Mouse (Mus musculus): ENCODE data around the gene Tctn1. TPM values are rescaled to one million over a fixed set of nuclear protein-coding genes. Genes with fewer than 3 reads are reported as not detected.

Tctn1 gene
- total RNA-seq, 2 experiments from 2014 or later, result 2.5 to 7.6 TPM

DNA sequence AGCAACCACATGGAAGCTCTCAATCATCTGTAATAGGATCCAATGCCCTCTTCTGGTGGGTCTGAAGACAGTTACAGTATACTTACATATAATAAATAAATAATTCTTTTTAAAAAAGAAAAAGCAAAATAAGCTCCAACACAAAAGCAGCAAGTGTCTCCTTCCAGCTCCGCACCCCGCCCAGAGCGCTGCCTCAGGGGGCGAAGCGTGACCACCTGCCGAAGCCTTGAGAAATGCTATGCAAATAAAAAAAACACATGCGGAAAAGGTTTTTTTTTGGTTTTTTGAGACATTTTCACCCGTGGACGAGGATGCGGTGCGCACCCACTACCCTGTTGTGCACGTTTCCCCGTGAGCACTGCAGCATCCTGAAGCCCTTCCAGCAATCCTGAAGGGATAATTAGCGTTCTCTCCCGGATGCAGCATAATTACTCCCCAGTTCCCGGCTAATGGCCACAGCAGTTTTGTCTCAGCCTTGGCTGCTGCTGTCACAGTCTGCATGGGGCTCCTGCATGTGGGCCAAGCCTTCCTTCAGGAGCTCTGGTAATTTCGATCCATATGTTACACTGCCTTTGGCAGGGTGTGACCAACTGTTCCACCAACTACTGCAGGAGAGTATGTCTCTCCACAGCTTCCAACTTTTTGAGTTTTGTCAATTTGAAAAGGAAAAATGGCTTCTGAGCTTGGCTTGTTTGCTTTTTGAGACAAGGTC lies 12.2 kb downstream of the Tctn1 start:
- ATAC-seq (replicated peaks; ENCODE audit: low FRiP score, low TSS enrichment, poor library complexity, severe bottlenecking), result no peak

DNA sequence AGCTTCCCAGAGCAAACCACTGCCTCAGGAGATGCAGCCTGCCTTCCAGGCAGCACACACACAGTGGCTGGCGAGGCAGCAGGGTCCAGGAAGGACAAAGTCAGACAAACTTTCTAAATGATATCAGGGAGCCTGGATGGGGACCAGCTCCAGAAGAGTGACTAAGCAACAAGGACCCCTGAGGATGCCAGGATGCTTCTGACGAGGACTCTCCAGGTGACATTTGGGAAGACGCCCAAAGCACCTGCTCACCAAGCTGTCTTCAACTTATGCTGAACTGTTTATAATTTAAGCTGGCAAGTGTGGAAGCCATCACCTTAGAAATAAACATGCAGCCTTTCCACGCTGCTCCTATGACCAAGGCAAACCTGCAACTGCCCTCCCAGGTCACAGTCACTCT lies 15.0 kb downstream of the Tctn1 start:
- ATAC-seq (replicated peaks; ENCODE audit: low FRiP score, low TSS enrichment, poor library complexity, severe bottlenecking), result no peak

DNA sequence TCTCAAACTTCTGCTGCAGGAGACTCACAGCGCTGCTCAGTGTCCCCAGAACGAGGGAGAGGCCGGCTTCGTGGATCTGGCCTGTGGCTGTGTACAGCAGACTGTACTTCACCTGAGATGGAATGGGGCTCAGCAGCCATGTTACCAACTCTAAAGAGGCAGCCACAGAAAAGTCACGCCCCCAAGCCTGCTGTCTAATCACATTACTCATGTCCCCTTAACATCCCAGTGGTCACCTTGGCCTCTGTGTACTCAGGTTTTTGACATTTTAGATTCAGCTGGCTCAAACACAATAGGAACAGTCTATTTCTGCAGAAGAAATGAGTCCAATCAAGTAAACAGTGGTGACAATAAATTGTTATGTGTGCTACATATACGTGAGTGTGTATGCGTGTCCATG lies 16.3 kb downstream of the Tctn1 start:
- no peak for ATAC-seq (replicated peaks; ENCODE audit: low FRiP score, low TSS enrichment, poor library complexity, severe bottlenecking)

DNA sequence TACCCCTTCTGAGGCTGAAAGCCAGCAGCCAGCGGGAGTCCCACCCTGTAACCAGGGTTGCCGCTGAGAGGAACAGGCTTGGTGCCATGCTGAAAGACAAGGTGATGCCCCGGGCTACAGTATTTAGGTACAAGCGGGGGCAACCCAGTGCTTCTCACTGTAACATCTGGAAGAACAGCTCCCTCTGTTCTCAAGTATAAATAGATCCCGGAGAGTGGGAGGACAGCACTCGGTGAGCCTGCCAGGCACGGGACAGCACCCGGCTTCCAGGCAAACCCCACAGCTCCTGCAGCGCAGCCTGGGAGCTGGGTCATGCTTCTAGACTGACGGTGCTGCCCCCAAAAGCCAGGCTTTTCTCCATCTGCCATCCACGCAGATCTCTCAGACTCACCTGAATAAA lies 16.7 kb downstream of the Tctn1 start:
- no peak for ATAC-seq (replicated peaks; ENCODE audit: low FRiP score, low TSS enrichment, poor library complexity, severe bottlenecking)

DNA sequence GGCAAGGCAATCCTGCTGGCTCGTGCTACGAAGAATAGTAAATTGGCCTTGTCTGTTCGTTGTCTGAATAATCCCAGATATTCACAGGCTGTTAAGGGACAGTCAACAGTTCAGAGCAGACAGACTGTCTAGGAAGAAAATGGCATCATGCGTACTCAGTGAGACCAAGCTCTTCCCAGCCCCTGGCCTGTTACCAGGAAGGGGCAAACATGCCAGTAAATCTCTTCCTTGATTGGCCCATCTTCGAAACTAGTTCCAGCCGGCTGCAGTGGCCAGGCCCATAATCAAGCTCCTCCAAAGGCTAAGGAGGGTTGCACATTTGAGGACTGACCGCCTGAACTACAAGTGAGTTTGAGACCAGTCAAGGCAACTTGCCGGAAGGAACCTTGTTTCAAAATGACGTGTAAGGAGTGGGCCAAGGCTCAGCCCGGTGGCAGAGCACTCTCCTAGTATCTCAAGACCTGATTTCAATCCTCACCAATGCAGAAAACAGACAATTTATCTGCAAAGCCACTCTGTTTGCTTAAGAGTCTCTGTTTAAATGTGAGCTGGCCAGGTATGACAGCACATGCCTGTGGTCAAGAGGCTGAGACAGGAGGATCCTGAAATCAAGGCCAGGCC lies 17.6 kb downstream of the Tctn1 start:
- ATAC-seq (replicated peaks; ENCODE audit: low FRiP score, low TSS enrichment, poor library complexity, severe bottlenecking), result no peak

DNA sequence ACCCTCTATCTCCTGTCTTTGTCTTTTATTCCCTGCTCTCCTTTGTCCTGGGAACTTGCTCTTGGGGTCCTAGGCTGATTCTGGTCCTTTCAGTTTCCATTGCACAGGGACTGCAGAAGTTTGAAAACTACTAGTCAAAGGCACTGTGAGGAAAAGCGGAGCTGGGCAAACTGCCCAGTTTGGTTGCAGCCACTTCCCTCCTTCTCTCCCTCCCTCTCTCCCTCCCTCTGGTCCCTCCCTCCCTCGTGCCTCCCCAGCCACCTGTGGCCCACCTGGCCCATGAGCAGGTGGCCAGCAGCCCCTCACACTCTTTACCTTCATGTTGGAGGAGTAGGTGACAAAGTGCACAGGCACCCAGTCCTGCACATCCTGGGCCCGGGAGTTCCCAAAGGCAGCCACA lies 19.1 kb downstream of the Tctn1 start:
- no peak for ATAC-seq (replicated peaks; ENCODE audit: low FRiP score, low TSS enrichment, poor library complexity, severe bottlenecking)

DNA sequence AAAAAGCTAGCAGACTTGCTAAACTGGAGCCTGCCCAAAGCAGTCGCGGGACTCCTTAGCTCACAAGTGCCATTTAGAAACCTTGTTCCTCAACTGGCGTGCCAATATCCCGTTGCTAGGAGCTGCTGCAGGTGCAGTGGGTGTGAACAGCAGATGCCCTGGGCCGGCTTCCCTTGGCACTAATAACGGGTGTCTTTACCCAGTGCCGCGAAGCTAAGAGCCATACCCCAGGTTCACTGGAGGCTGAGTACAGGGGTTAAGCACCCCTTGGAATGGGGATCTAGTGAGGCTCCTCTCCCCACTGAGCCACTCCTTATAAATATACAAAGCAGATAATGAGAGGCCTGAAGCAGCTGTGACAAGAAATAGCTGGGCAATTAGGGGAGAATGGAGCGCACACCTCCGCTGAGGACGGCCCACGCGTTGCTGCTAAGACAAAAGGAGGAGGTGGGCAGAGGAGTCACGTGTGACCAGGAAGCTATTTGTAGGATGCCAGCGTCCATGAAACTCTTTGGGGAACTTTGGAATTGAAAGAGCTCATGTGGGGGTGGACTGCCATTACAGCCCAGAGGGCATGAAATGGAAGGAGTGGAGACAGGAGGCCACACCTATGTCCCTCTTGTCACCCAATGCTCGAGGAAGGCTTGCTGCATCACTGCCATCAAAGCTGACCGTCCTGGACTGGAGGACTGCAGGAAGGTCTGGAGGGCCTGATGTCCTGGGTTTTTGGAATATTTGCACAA lies 20.3 kb downstream of the Tctn1 start:
- no peak for ATAC-seq (replicated peaks; ENCODE audit: low FRiP score, low TSS enrichment, poor library complexity, severe bottlenecking)

DNA sequence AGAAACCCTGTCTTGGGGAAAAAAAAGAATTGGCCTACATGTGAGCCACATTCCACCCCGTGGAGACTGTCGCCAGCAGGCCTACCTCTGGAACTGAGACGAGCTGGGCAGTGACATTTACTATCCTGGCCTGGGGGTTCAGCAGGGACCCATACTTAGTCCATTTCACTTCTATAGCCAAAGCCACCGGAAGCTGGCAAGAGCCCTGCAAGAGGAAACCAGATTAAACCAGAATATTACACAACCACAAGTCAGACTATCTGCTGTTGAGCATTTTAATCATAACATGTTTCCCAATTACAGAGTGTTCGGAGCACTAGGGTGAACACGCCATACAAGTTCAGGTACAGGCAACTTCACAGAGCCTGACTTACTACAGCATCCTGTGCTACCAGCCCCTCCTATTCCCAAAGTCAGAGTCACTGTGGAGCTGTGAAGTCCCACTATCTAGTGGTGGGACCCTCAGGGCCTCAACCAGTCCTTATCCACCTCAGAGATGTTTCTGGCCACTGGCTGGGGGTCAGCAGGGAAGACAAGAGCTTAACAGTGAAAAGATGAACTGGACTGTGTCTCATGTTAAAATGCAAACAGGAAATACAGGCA lies 21.6 kb downstream of the Tctn1 start:
- ATAC-seq (replicated peaks; ENCODE audit: low FRiP score, low TSS enrichment, poor library complexity, severe bottlenecking), result no peak

DNA sequence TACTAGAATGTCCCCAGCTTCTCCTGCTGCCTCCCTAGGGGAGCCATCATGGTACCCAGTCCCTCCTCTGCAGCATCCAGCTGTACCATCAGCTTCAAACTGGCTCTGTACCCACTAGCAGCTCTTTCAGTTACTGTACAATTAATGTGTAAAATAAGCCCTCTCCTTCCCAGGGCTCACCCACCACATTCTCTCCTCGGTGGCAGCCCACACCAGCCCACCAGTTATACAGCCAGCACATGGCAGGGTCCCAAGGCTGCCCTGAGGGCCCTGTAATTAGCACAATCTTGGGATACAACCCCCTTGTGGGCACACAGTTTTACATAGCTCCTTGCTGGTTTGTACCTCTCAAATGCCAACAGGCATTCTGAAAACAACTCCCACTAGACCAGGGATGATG lies 23.3 kb downstream of the Tctn1 start:
- ATAC-seq (replicated peaks; ENCODE audit: low FRiP score, low TSS enrichment, poor library complexity, severe bottlenecking), result no peak

DNA sequence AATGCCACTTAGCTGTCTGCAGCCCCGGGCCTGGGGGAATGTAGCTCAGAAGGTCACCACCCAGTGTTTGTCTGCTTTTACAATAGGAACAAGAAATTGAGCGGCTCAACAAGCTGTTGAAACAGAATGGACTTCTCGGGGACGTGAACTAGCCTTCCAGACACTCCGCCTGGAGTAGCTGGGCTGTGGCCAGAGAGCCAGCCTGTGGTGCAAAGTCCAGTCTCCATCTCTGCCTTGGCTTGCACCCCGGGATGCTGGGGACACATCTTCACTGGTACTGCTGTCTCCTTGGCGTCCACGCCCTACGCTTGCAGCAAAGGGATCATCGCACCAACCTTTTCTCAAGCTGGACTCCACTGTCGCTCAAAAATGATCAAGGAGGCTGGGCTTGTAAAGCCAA lies 23.7 kb downstream of the Tctn1 start:
- ATAC-seq (replicated peaks; ENCODE audit: low FRiP score, low TSS enrichment, poor library complexity, severe bottlenecking), result no peak

DNA sequence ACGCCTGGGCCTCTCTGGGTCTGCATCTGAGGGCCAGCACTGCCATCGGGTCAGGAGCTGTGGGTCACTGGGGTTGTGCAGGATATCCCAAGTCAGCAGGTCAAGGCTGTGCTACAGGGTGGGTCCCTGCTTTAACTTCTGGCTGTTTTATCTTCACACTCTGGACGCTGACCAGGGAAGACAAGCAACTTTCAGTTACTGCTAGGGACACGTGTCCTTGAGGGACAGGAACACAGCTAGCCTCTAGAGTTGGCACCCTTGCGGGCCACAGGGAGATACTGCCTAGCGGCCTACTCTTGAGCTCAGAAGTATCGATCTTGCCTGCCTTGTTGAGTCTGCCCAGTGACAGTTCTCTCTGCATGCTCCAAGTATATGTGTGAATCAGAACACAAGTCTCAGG lies 24.6 kb downstream of the Tctn1 start:
- ATAC-seq (replicated peaks; ENCODE audit: low FRiP score, low TSS enrichment, poor library complexity, severe bottlenecking), result no peak

DNA sequence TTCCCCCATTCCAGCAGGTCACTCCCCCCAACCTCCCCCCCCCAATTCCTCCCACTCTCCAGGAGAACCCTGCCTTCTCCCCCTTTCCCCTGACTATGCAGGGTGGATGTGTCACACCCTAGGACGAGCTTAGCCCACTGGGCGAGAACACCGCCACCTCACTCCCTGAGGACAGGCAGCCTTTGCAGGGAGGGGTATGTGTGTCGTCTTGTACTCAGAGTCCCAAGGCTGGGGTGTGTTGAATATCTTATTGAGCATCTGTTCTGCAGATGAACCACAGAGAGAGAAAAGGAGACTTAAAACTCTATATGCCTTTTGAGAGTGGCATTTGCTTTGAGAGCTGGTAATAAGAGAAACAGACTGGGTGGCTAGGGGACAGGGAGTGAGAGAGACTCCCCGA lies 27.1 kb downstream of the Tctn1 start:
- no peak for ATAC-seq (replicated peaks; ENCODE audit: low FRiP score, low TSS enrichment, poor library complexity, severe bottlenecking)

DNA sequence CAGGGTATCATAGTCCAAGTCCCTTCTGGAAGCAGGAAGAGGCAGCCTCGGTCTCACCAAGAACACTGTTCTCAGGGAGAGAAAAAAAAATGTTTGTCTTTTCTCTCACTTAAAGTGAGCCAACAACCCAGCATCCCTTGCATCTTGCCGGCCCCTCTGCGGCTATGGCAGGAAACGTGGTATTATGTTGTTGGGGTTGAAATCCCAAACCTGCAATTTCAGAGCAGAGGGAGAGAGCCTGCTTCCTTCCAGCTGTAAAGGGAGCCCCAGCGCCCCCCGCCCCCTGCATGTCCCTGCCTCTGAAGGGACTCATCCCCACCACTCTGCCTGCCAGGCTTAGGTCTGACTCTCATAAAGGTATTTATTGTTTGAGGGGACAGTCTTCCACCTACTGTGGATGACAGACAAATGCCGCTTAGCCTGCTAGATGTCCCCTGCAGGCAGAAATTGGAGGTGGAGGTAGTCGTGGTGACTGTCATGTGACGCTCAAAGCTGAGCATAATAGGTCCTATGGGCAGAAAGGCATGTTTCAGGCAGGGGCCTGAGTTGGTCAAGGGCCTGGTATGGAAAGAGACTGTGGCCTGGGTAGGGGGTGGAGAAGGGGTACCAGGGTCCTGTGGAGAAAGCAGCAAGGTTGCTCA lies 28.9 kb downstream of the Tctn1 start:
- no peak for ATAC-seq (replicated peaks; ENCODE audit: low FRiP score, low TSS enrichment, poor library complexity, severe bottlenecking)

DNA sequence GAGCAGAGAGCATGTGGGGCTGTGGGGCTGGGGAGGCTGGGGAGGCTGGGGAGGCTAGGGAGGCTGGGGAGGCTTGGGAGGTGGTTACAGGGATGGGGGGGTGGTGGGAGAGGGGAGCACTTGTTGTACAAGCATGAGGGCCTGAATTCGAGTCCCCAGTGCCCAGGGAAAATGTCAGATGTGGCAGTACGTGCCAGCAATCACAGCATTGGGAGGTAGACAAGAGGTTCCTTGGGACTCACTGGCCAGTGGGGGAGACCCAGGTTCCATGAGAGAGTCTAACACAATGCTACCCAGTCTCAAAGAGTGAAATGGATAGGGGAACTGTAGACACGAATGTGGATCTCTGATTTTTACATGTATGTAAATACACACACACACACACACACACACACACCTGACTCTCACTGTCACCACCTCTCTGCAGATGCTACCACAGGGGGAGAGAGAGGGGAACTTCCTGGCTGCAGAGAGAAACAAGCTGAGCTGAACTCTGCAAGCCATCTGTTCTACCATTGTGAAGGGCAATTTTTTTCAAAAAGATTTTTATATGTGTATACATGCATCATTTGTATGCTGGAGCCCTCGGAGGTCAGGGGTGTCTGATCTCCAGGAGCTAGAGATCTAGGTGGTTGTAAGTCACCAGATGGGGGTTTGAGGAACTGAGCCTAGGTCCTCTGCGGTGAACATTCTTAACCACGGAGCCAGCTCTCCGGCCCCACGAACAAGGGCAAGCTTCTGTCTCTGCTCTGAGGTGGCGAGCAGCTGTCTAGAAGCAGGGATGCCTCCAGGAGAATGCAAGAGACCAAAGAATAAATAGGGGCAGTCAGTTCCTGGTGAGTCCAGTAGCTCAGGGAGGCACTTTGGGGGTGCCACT lies 29.7 kb downstream of the Tctn1 start:
- no peak for ATAC-seq (replicated peaks; ENCODE audit: low FRiP score, low TSS enrichment, poor library complexity, severe bottlenecking)

DNA sequence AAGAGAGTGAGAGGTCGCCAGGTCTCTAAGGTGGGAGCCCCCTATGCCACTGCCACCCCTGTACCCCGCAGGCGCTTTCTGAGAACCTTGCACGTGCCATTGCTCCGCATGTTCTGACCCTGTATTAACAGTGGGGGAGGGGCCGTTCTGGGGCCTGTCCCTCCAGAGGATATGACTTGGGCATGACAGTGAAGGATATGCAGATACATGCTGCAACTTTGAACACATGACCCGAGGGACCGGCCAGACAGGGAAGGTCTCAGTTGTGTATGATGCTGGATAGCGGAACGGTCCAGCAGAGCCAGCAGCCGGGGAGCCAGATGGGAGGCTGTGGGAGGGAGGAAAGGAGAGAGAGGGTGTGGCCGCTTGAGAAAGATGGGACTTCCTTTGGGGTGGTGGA lies 30.6 kb downstream of the Tctn1 start:
- ATAC-seq (replicated peaks; ENCODE audit: low FRiP score, low TSS enrichment, poor library complexity, severe bottlenecking), result no peak

DNA sequence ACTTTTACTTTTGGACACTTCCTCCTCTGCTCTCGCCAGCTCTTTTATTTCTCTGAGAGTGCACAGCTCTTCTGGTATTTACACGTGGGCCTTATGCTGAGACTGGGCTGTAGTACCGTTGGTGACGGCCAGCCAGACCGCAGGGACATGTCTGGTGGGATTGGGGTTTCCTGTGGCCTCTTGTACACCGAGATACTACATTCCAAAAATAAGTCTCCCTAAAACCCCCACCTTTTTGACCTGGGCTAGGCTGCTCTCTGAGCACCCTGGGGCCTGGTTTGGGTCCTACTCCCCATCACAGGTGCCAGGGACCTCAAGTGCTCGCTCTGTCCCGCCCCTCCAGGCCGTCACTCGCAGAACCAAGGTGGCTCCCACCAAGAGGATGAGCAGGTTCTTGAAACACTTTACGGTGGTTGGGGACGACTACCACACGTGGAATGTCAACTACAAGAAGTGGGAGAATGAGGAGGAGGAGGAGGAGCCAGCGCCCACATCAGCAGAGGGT lies 31.1 kb downstream of the Tctn1 start:
- no peak for ATAC-seq (replicated peaks; ENCODE audit: low FRiP score, low TSS enrichment, poor library complexity, severe bottlenecking)

DNA sequence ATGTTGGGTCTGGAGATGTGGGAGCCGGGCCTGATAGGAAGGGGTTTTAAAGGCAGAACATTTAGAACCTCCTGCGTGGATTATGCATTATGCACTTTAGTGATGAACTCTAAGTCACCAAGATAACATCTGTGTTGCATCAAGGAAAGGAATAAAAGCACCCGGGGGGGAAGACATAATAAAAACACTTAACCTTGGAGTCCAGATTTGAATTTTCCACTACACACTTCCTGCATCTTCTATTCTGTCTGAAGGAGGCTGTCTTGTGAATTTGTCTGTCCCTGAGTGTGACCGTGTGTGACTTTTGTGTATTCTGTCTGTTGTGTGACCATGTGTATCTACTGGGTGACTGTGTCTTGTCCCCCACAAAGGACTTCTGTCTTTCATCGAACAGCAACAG lies 32.3 kb downstream of the Tctn1 start:
- no peak for ATAC-seq (replicated peaks; ENCODE audit: low FRiP score, low TSS enrichment, poor library complexity, severe bottlenecking)

DNA sequence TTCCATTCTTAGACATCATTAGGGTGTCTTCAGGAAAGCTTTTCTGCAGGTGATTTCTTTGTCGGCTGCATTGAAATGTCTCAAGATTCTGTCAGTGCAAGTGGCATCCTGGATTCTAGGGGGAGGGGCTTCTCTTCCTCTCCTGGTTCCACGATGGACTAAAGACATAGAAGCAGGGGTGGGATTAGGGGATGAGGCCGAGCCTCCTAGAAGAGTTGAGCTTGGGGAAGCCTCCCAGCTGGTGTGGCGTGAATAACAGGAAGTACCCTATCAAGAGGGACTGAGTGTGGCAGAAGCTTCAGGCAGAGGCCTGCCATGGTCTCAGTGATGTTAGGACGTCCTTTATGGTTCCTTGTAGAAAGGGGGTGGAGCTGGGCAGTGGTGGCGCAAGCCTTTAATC lies 32.8 kb downstream of the Tctn1 start:
- no peak for ATAC-seq (replicated peaks; ENCODE audit: low FRiP score, low TSS enrichment, poor library complexity, severe bottlenecking)

DNA sequence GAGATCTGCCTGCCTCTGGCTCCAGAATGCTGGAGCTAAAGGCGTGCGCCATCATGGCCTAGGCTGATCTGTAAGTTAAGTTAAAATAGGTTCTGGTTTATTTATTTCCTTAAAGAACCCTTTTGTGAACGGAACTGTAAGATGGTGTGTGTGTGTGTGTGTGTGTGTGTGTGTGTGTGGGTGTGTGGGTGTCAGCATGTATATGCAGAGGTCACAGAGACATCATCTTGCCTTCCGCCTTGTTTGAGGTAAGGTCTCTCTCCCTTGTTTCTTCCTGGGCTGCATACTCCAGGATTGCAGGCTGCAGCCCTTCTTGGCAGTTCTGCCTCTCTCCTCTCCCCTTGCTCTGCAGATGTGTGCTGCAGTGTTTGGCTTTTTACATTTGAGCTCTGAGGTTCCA lies 33.4 kb downstream of the Tctn1 start:
- no peak for ATAC-seq (replicated peaks; ENCODE audit: low FRiP score, low TSS enrichment, poor library complexity, severe bottlenecking)

Data from megakaryocyte-erythroid progenitor cell, adult 5-6 weeks (primary cell).